Mouse (Mus musculus): Measurements from ENCODE around the gene Zbtb8os.

- TF ChIP-seq CTCF (IDR thresholded peaks at IDR 0.05; ENCODE audit: low read depth, low read length) (no peak), GATA1 (IDR thresholded peaks at IDR 0.05; ENCODE audit: borderline replicate concordance, low read length) (no peak), TAL1 (conservative IDR thresholded peaks at IDR 0.05; ENCODE audit: low read depth, low read length) (no peak)
These were observed 17.7 kb downstream of the Zbtb8os start for GRCm38 (mm10) chr4:129353176-129353575.

Measured in G1E (cell line).